Mouse (Mus musculus) Patski (cell line): ENCODE measurements at regions not wholly inside any gene's neighbourhood (a gene's known extent, or its start where the extent isn't known, plus 50 kb on each side); places are given as distances from the start of the nearest gene placed in this dataset.

Experiments used
- ATAC-seq: fragments of 100-300 bp; one replicate; pipeline ENCODE4 v1.8.0; 2021
- CTCF ChIA-PET: fragments of 350-600 bp; sonication (Branson Sonifier 250); formaldehyde crosslinking; loops from one replicate; lab custom pipeline; 2022; ENCODE audit warnings: inconsistent platforms; lab: Charles Lee
- POLR2A ChIA-PET: fragments of 350-600 bp; sonication (Branson Sonifier 250); formaldehyde crosslinking; loops from one replicate; lab custom pipeline; 2022; ENCODE audit warnings: antibody characterized with exemption, inconsistent platforms; lab: Charles Lee
- DNase-seq: peaks from one replicate; pipeline ENCODE4 v3.0.0-alpha.2; 2011; ENCODE audit warnings: low read depth, low spot score
- H3K27me3 ChIP-seq: fragments of 371-371 bp; one replicate; pipeline ENCODE4 v1.5.1; 2021
- CTCF ChIP-seq: fragments of 100-300 bp; IDR thresholded peaks from one replicate; pipeline ENCODE4 v1.5.1; 2021
- in situ Hi-C: fragments of 300-500 bp; cut with MboI; formaldehyde crosslinking; loops from 3 replicates; pipeline ENCODE4 v1.11.1; 2018; ENCODE audit warnings: low pct_unique_long_range_greater_than_20kb, mixed read lengths

DNA sequence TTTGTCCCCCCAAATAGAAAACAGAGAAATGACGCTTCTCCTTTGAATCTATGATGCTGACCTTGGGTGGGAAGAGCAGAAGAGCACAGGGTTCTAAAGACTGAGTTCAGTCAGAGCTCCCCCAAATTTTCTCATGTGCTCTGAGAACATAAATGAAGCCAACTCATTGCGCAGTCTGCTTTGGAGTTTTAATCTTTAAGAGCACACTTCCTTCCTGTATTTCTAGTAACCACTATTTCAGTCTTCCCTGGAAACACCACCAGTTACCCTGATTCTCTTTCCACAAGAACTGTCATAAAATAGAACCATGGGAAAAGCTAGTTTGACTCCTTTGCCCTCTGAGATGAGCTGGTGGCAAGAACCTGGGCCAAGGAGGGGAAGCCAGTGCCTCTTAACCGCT, 163.2 kb downstream of the Tmem17 start:
- TF ChIP-seq CTCF = no peak
- H3K27me3 ChIP-seq = no peaks in the 10 kb centered on the region

DNA sequence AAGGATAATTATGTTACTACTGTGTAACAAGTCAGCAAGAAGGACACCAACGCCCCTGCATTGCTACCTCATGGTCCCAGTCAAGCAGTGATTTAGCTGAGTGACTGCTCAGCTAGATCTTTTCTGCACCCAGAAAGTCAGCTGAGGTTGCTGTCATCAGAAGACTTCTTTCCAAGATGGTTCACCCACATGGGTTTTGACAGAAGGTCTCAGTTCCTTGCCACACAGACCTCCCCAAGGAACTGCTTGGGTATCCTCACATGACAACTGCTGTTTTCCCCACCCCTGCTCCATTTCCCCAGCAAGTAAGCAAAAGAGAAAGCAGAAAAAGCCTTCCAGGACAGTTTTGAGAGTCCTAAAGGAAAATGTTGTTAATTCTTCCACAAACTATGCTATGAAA, 163.9 kb downstream of the Tmem17 start:
- ATAC-seq = no peak
- CTCF ChIA-PET = interaction anchor here (1.7 to 2.3 kb wide), 2 partner anchors 44 to 281 kb away, joined by 5 to 6 read pairs; no protein-coding TSS in a partner anchor
- in situ Hi-C loops = no loop called here
- TF ChIP-seq CTCF = no peak
- POLR2A ChIA-PET = no interaction called here
- no peak for DNase-seq
- H3K27me3 ChIP-seq = no peaks in the 10 kb centered on the region

More for the DNA sequence above, 163.2 kb downstream of the Tmem17 start:
- no peak for ATAC-seq
- no peak for DNase-seq
- ChIA-PET CTCF (interaction anchor here (1.1 to 1.7 kb wide), 2 partner anchors 12 to 44 kb away, joined by 3 to 5 read pairs; no protein-coding TSS in a partner anchor), POLR2A (no interaction called here)
- in situ Hi-C loops = no loop called here

DNA sequence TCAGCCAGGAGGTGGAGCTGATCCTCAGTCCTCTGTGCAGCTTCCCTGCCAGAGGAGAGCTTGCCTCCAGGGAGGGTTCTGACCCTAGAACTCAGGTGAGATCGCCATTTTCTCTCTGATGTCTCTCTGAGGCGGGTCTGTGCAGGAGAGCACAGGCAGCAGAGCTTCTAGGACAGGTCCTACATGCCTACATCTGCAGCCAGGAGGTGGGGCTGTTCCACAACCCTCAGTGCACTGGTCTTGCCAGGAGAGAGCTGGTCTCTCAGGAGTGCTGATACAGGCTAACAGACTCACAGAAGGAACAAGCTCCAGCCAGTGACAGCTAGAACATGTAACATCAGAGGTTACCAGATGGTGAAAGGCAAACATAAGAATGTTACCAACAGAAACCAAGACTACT, 165.4 kb downstream of the Tmem17 start:
- no peaks in the 10 kb centered on the region for H3K27me3 ChIP-seq
- POLR2A ChIA-PET = no interaction called here
- ATAC-seq (no peak), DNase-seq (no peak)
- CTCF ChIA-PET = interaction anchor here (1.1 to 2.3 kb wide), 4 partner anchors 46 to 288 kb away, joined by 3 to 6 read pairs (median 4); no protein-coding TSS in a partner anchor
- TF ChIP-seq CTCF = peak; percentile 51
- in situ Hi-C loops = no loop called here

DNA sequence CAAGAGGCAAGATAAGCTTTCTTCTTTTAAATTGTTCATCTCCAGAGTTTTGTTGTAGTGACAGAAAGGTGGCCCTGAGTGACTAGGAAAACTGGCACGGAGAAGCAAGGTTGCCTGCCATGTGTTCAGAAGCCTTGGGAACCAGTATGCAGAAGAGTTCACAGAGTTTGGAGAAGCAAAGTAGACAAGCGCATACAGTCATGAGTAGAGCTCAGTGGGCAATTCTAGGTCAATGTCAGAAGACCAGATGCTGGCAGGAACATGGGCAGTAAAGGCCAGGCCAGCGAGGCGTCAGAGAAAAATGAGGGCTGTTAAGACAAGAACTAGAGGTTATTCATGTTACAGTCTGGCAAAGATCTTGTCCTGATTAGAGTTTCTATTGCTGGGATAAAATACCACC, 172.7 kb downstream of the Tmem17 start:
- DNase-seq (no peak), ATAC-seq (no peak)
- ChIA-PET CTCF (no interaction called here), POLR2A (no interaction called here)
- in situ Hi-C loops = no loop called here
- no peak for TF ChIP-seq CTCF
- H3K27me3 ChIP-seq = no peaks in the 10 kb centered on the region

DNA sequence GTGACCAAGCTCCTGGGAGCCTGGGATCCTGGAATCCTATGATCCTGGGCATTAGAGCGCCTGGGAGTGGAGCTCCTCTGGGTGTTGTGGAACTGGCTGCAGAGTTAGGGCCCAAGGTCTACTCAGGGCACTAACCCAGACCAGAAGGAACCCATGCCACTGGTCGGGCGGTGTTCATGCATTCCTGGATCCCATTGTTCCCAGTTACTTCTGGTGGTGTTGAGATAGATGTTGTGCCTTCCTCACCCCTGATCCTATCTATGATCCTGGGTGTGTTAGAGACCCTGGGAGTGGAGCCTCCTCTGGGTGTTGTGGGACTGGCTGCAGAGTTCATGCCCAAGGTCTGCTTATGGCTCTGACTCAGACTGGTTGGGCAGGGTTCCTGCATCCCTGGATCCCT, 169.9 kb downstream of the B3gnt2 start:
- in situ Hi-C loops = loop anchor here (10.0 kb wide), 2 partner anchors 164 to 274 kb away; no protein-coding TSS in a partner anchor
- CTCF ChIA-PET = interaction anchor here (1.4 kb wide), 1 partner anchor 63 kb away, joined by 3 read pairs; no protein-coding TSS in a partner anchor
- TF ChIP-seq CTCF = no peak
- no peaks in the 10 kb centered on the region for H3K27me3 ChIP-seq
- DNase-seq (no peak), ATAC-seq (no peak)
- POLR2A ChIA-PET = no interaction called here

DNA sequence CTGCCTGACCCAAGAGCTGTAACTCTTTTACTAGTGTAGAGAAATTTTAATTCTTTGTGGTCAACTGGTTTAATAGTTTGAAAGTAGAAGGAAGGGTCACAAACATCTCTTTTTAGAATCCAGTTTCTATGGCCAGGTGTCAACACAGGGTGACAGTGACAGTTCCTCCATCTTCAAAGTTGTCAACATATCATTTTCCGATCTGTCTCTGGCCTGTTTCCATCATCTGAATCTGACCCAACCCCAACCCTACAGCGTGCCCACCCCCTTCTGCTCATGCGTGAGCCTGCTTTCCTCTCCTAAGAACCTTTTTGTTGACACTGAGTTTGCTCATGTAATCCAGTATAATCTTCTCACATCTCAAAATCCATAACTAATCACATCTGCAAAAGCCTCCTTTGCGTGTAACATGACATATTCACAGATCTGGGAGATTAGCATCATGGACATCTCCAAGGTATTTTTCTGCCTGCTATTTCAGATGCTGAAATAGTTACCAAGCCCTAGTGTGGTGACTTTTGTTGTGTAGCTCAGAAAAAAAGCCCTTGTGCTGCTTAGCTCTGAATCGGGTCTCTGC, 168.4 kb downstream of the B3gnt2 start:
- ChIA-PET POLR2A (interaction anchor here (0.7 kb wide), 1 partner anchor 167 kb away, joined by 3 read pairs; no protein-coding TSS in a partner anchor), CTCF (interaction anchor here (0.8 to 1.6 kb wide), 5 partner anchors 23 to 274 kb away, joined by 3 to 5 read pairs (median 4); no protein-coding TSS in a partner anchor)
- no peak for TF ChIP-seq CTCF
- no peak for ATAC-seq
- no peaks in the 10 kb centered on the region for H3K27me3 ChIP-seq
- in situ Hi-C loops = loop anchor here (10.0 kb wide), 2 partner anchors 162 to 272 kb away; no protein-coding TSS in a partner anchor
- DNase-seq = no peak

DNA sequence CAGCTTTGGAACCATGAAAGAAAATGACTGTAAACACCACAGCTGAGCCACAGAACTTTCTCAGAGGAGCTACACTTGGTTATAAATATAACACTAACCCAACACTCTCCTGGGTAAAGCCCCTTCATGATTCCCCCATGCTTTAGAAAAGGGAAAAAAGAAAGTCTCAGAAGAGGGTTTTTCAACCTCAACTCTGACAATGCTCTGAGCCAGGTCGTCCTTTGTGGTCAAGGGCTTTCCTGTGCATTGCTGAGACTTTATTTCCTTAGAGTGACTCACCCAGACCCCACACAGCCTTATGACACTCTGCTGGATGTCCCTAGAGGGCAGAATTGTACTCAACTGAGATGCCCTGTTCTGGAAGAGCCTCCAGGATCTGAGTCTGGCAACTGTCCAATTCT, 167.8 kb downstream of the B3gnt2 start:
- in situ Hi-C loops = loop anchor here (10.0 kb wide), 2 partner anchors 162 to 272 kb away; no protein-coding TSS in a partner anchor
- POLR2A ChIA-PET = interaction anchor here (0.7 kb wide), 1 partner anchor 167 kb away, joined by 3 read pairs; no protein-coding TSS in a partner anchor

DNA sequence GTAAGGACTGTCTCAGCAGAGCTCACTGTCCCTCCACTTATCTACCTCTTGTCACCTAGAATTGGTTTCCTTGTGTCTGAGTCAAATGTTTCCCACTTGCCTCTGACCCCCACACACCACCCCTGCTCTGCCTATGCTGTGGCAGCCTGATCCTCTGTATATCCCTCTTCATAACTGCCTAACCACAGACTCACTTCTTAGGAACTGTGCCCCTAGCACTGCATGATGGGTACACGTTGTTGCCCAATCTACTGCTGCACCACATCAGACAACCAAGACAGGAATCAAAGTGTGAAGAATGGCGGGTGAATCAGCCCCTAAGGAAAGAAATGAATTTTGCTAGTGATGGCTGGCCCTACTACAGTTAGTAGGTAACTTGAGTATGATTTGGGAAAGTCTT, 167.4 kb downstream of the B3gnt2 start:
- CTCF ChIA-PET = interaction anchor here (0.6 to 1.8 kb wide), 9 partner anchors 17 to 283 kb away, joined by 3 to 5 read pairs (median 4); no protein-coding TSS in a partner anchor
- DNase-seq = no peak
- in situ Hi-C loops = loop anchor here (10.0 kb wide), 2 partner anchors 161 to 271 kb away; no protein-coding TSS in a partner anchor
- ATAC-seq = peak; percentile 54
- TF ChIP-seq CTCF = no peak
- POLR2A ChIA-PET = no interaction called here
- no peaks in the 10 kb centered on the region for H3K27me3 ChIP-seq

More for the DNA sequence above, 167.8 kb downstream of the B3gnt2 start:
- CTCF ChIA-PET = interaction anchor here (0.6 to 1.8 kb wide), 9 partner anchors 17 to 283 kb away, joined by 3 to 5 read pairs (median 4); no protein-coding TSS in a partner anchor
- ATAC-seq (peak; percentile 84), DNase-seq (peak; percentile 84)
- peak; percentile 74 for TF ChIP-seq CTCF
- no peaks in the 10 kb centered on the region for H3K27me3 ChIP-seq

DNA sequence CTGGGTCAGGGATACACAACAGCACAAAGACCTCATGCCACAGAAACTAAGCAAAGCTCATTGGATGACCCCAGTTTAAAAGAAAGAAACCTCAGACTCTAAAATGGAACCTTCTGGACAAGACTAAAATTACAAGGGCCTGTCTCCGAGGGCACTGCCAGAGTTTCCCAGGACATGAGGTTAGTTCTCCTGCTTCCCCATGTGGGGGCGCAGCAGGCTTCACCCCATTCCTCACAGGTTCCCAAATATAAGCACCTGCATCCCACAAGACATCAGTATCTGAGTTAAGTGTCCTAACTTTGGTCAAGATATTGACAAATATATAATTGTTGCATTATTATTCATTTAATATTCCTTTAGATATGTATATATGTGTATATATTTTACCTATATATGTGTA, 166.8 kb downstream of the B3gnt2 start:
- TF ChIP-seq CTCF = peak; percentile 29
- DNase-seq (no peak), ATAC-seq (no peak)
- CTCF ChIA-PET = interaction anchor here (1.0 to 1.8 kb wide), 3 partner anchors 16 to 282 kb away, joined by 3 to 5 read pairs (median 4); no protein-coding TSS in a partner anchor
- H3K27me3 ChIP-seq = no peaks in the 10 kb centered on the region
- POLR2A ChIA-PET = no interaction called here
- in situ Hi-C loops = loop anchor here (10.0 kb wide), 2 partner anchors 161 to 271 kb away; no protein-coding TSS in a partner anchor

DNA sequence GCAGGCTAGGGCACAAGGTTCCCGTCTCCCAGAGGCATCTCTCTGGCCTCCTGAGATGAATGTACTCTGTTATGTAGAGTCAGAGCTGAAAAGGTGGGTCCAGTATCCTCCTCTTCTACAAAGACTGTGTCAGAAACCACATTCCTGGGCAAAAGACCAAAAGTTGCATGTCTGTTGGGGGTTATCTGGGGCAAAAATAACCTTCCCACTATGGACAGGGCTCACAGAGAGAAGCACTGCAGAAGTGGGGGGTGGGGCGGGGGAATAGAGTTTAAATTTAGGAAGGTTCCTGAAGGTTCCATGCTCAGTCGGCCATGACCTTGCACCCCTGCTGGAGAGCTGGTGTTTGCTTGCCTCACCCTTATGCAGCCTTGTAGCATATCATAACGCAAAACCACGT, 165.9 kb downstream of the B3gnt2 start:
- POLR2A ChIA-PET = no interaction called here
- DNase-seq (no peak), ATAC-seq (no peak)
- CTCF ChIA-PET = interaction anchor here (1.8 kb wide), 1 partner anchor 281 kb away, joined by 4 read pairs; no protein-coding TSS in a partner anchor
- no peak for TF ChIP-seq CTCF
- in situ Hi-C loops = loop anchor here (10.0 kb wide), 2 partner anchors 160 to 270 kb away; no protein-coding TSS in a partner anchor
- H3K27me3 ChIP-seq = no peaks in the 10 kb centered on the region

DNA sequence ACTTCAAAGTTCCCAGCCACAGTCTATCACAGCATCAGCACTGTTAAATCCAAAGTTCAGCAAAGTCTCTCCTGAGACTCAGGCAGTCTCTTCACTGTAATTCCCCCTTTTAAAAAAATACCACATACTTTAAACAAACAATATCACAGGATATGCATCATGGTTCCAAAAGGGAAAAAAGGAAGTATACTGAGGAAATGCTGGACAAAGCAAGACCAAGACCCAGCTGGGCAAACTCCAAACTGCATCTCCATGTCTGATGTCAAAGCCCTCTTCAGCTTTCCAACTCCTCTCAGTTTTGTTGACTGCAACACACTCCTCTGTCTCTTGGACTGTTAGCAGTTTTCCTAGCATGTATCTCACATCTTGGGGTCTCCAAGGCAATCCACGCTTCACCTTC, 165.5 kb downstream of the B3gnt2 start:
- in situ Hi-C loops = loop anchor here (10.0 kb wide), 2 partner anchors 160 to 270 kb away; no protein-coding TSS in a partner anchor
- ATAC-seq (no peak), DNase-seq (no peak)
- H3K27me3 ChIP-seq = no peaks in the 10 kb centered on the region
- CTCF ChIA-PET = interaction anchor here (3.0 kb wide), 1 partner anchor 12 kb away, joined by 10 read pairs; no protein-coding TSS in a partner anchor
- POLR2A ChIA-PET = no interaction called here
- TF ChIP-seq CTCF = no peak
